Mouse (Mus musculus) kidney, embryonic 16.5 days (tissue): ENCODE results near the gene Cers4. TPM values are rescaled to one million over a fixed set of nuclear protein-coding genes. Genes with fewer than 3 reads are reported as not detected.
A peak's percentile ranks its signal among the peaks of the same experiment; 100 is the strongest.

Experiments
- ATAC-seq: fragments of 200-750 bp; cut with Nextera tagmentation; 2 replicates; pipeline ENCODE4 v1.8.0; 2017; ENCODE audit warnings: moderate TSS enrichment; ENCODE audit not compliant: low FRiP score, low TSS enrichment
- H3K27ac ChIP-seq: fragments of 300-500 bp; sonication (generic); 2 replicates; pipeline ENCODE4 v1.5.1; 2014; ENCODE audit warnings: low read length
- H3K27me3 ChIP-seq: fragments of 300-500 bp; sonication (generic); 2 replicates; pipeline ENCODE4 v1.6.1; 2014; ENCODE audit warnings: low read length, control low read depth, mixed read lengths; ENCODE audit not compliant: insufficient read depth
- H3K36me3 ChIP-seq: fragments of 300-500 bp; sonication (generic); 2 replicates; pipeline ENCODE4 v1.6.1; 2014; ENCODE audit warnings: low read length, control low read depth, mixed read lengths; ENCODE audit not compliant: insufficient read depth
- H3K4me1 ChIP-seq: fragments of 300-500 bp; sonication (generic); 2 replicates; pipeline ENCODE4 v1.6.1; 2014; ENCODE audit warnings: low read length, control low read depth, mixed read lengths; ENCODE audit not compliant: insufficient read depth
- H3K4me2 ChIP-seq: fragments of 300-500 bp; sonication (generic); replicated peaks from 2 replicates; pipeline ENCODE4 v1.6.1; 2014; ENCODE audit warnings: low read depth, low read length
- H3K4me3 ChIP-seq: fragments of 300-500 bp; sonication (generic); 2 replicates; pipeline ENCODE4 v1.5.1; 2014; ENCODE audit warnings: mild to moderate bottlenecking, low read length
- H3K9ac ChIP-seq: fragments of 300-500 bp; sonication (generic); replicated peaks from 2 replicates; pipeline ENCODE4 v1.6.1; 2014; ENCODE audit warnings: low read length
- H3K9me3 ChIP-seq: fragments of 300-500 bp; sonication (generic); 2 replicates; pipeline ENCODE4 v1.6.1; 2016; ENCODE audit warnings: low read length, control low read depth
- WGBS: fragments of 180-500 bp; shearing (Covaris S2); extraction: QIAGEN DNeasy Blood & Tissue Kit; methylation state at CpG from one replicate; pipeline ENCODE4 v1.1.7; 2014; 5-methylcytosine and 5-hydroxymethylcytosine counted together
- polyA plus RNA-seq: library from polyadenylated mRNA; unstranded; fragments of >200 nt; fragmentation: Nextera tagmentation; extraction: Ambion mirVana; gene quantifications from 2 replicates; pipeline ENCODE4 v1.2.1, GENCODE M21; 2015

Gene Cers4
- polyA plus RNA-seq, result 17.8 and 21.6 TPM in 2 replicates

DNA sequence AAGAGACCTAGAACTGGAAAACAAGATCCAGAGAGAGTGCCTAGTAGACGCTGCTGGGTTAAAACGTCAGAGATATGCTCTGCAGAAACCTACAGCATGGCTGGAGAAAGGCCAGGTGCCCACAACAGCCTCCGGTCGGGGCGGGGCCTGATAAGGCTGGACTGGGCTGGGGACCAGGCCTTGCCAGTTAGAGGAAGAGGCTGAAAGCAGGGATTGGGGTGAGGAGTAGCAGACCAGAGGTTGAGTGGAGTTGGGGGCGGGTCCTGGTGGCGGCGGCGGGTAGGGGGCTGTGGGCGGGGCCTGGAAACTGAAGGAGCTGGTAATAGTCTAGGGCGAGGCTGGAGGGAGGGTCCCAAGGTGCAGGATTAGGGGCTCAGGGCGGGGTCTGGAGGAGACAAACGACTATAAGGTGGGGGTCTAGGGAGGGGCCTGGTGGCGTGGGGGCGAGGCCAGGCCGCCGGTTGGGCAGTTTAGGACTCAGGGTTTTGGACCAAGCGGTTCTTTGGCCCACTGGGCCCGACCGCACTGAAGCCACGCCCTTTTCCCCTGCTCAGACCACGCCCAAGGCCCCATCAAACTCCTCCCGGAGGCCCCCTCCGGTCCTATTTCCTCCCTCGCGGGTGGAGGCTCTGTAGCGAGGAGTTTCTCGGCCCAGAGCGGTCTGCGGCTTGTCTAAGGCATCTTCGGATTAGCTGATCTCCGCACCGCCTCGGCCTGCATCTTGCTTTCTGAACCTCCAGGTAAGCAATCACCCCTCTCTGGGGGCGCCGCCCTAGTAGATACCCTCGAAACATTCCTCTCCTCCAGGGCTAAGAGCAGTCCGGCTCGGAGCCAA, at the start of gene Cers4:
Gene Cers4, plus strand, starts transcription at position 176 of the 835 bp plus-strand sequence.
- WGBS, result under 1% methylated on average over 37 of the region's 39 CpGs
- peak within 1 kb of the TSS; percentile 61 for H3K27ac ChIP-seq
- peak within 1 kb of the TSS; percentile 81 for H3K4me2 ChIP-seq
- no peaks in the 10 kb centered on the region for H3K9me3 ChIP-seq
- peaks cover 9% of the 10 kb centered on the region; the same call in 1 of the 2 replicates for H3K4me1 ChIP-seq
- peak within 1 kb of the TSS; percentile 62 for H3K4me3 ChIP-seq
- H3K9ac ChIP-seq, result peak within 1 kb of the TSS; percentile 76
- H3K36me3 ChIP-seq, result no peaks in the 10 kb centered on the region
- ATAC-seq, result peak; percentile 97
- H3K27me3 ChIP-seq, result no peaks in the 10 kb centered on the region

DNA sequence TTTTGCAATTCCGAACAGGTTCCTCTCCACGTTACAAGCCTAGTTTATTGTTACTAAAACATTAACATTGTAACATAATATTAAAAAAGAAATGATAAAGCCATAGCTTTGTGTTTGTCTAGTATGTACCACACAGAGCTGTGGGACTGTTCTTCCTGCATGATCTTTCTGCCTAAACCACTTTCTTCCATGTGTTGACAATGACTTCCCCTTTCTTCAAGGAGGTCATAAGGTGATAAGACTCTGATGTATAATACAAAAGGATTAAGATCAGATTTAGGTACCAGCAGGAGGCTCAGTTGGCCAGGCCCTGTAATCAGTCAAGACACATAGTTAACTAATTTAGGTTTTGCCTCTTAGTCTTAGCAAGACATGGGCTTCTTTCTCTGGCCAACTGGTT, 34.7 kb upstream of the Cers4 start:
- no peak overlapping the region for H3K27ac ChIP-seq
- no peak for ATAC-seq
- H3K27me3 ChIP-seq, result no peaks in the 10 kb centered on the region
- H3K9ac ChIP-seq, result no peak overlapping the region
- no peaks in the 10 kb centered on the region for H3K9me3 ChIP-seq
- H3K36me3 ChIP-seq, result no peaks in the 10 kb centered on the region
- no peaks in the 10 kb centered on the region for H3K4me1 ChIP-seq
- 88% methylated on average over 2 of the region's 2 CpGs for WGBS
- H3K4me3 ChIP-seq, result no peak overlapping the region
- H3K4me2 ChIP-seq, result no peak overlapping the region

DNA sequence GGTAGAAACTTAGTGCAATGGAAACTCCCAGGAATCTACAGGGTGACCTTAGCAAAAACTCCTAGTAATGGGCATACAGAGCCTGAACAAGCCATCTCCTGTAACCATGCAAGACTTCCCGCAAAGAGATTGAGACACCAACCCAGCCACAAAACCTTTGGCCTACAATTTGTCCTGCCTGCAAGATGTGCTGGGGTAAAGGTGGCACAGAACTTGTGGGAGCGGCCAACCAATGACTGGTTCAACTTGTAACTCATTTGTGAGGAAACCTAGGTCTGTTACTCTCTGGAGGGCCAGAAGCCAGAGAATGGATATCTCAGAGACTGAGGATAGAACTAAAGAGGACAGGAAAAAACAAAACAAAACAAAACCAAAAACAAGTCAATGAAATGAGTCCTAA, 29.8 kb upstream of the Cers4 start:
- Histone ChIP-seq H3K4me3 (no peak overlapping the region), H3K27me3 (no peaks in the 10 kb centered on the region), H3K4me2 (no peak overlapping the region), H3K36me3 (no peaks in the 10 kb centered on the region), H3K9ac (no peak overlapping the region), H3K27ac (no peak overlapping the region), H3K4me1 (no peaks in the 10 kb centered on the region), H3K9me3 (no peaks in the 10 kb centered on the region)
- WGBS, result 93% methylated on average over 2 of the region's 2 CpGs
- no peak for ATAC-seq

DNA sequence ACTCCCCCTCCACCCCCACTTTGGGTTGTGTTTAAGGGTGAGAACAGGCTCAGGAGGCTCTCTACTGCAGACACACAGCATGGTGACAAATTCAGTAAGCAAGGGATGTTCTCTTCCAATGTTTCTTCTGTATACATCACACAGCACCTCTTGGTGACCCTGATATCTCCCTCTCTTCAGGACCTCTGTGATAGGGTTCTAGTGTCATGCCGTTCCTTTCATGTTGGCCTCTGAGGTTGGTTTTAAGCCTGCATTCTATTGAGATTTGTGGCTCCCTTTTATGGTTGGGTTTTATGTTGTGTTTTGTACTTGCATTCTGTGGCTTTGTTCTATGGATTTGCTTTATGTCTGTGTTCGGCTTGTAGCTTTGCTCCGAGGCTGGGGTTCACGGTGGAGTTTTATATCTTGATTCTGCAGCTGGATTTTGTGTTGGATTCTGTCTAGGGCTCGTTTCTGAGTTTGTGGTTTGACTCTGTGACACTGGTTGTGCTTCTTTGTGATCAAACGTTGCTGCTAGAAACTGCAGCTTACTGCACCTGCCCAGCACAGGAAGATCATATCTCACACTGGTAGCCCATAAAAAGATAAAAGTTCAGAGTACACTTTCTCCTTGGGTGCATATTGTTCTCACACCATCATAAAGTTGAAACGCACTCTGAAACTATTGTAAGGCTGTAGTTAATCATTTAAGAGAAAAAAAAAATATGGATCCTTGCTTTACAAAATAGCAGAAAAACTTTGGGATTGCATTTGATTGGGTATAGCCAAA, 18.2 kb upstream of the Cers4 start:
- H3K27ac ChIP-seq, result no peak overlapping the region
- H3K9me3 ChIP-seq, result no peaks in the 10 kb centered on the region
- ATAC-seq, result no peak
- H3K4me3 ChIP-seq, result no peak overlapping the region
- 73% methylated on average over 7 of the region's 7 CpGs for WGBS
- H3K9ac ChIP-seq, result no peak overlapping the region
- no peaks in the 10 kb centered on the region for H3K4me1 ChIP-seq
- no peak overlapping the region for H3K4me2 ChIP-seq
- H3K36me3 ChIP-seq, result no peaks in the 10 kb centered on the region
- no peaks in the 10 kb centered on the region for H3K27me3 ChIP-seq

DNA sequence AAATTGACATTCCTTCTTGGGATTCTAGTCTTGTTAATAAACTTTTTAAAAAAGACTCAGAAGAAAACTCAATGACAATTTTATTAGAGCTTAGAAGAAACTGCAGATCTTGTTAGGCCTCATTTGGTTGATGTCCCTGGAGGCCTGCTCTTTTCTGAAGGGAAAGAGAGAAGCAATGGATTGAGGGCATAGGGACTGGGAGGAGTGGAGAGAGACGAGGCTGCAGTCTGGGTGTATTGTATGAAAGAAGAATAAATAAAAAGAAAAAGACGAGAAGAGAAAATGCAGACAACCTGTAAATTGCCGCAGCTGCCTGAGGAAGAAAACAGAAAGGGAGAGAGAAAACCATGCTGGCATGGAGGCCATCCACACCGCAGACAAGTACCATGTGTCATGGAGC, 11.7 kb upstream of the Cers4 start:
- H3K4me3 ChIP-seq, result no peak overlapping the region
- H3K27ac ChIP-seq, result no peak overlapping the region
- WGBS, result 81% methylated on average over 4 of the region's 4 CpGs
- no peaks in the 10 kb centered on the region for H3K27me3 ChIP-seq
- no peaks in the 10 kb centered on the region for H3K36me3 ChIP-seq
- H3K9me3 ChIP-seq, result no peaks in the 10 kb centered on the region
- ATAC-seq, result no peak
- no peaks in the 10 kb centered on the region for H3K4me1 ChIP-seq
- no peak overlapping the region for H3K4me2 ChIP-seq
- no peak overlapping the region for H3K9ac ChIP-seq

DNA sequence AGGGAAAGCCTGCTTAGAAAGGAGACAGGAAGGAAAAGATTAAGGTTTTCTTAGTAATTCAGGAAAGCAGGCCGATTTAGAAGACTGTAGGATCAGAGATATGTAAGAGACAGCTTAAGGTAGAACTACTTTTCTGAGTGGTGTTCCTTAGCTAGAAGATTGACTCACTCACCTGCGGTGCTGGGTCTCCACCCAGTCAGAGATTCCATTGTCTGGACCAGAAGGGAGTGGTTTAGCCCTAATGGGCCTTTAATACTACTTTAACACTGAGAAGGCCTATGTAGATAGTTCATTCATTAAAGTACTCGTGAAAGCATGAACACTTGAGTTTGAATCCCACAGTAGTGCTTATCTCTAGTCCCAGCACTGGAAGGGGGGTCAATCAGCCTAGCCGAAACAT, 11.2 kb upstream of the Cers4 start:
- H3K27me3 ChIP-seq, result no peaks in the 10 kb centered on the region

DNA sequence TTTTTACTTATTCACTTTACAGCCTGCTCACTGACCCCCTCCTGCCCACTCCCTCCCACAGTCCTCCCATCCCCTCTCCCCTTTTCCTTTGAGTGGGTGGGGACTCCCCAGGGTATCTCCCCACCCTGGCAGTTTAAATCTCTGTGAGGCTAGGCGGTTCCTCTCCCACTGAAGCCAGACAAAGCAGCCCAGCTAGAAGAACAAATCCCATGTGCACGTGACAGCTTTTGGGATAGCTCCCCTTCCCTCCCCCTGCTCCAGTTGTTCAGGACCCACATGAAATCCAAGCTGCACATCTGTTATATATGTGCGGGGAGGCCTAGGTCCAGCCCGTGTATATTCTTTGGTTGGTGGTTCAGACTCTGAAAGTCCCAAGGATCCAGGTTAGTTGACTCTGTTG, 10.3 kb upstream of the Cers4 start:
- H3K4me2 ChIP-seq, result no peak overlapping the region
- no peak overlapping the region for H3K4me3 ChIP-seq
- H3K9ac ChIP-seq, result no peak overlapping the region
- no peaks in the 10 kb centered on the region for H3K27me3 ChIP-seq
- no peaks in the 10 kb centered on the region for H3K4me1 ChIP-seq
- no peak overlapping the region for H3K27ac ChIP-seq
- no peaks in the 10 kb centered on the region for H3K9me3 ChIP-seq
- ATAC-seq, result no peak
- WGBS, result 68% methylated on average over 4 of the region's 4 CpGs
- no peaks in the 10 kb centered on the region for H3K36me3 ChIP-seq

More for the DNA sequence above, 11.2 kb upstream of the Cers4 start:
- H3K4me3 ChIP-seq, result no peak overlapping the region
- WGBS, result 83% methylated on average over 4 of the region's 4 CpGs
- H3K36me3 ChIP-seq, result no peaks in the 10 kb centered on the region
- no peak overlapping the region for H3K9ac ChIP-seq
- no peak for ATAC-seq
- H3K9me3 ChIP-seq, result no peaks in the 10 kb centered on the region
- H3K27ac ChIP-seq, result no peak overlapping the region
- no peak overlapping the region for H3K4me2 ChIP-seq
- H3K4me1 ChIP-seq, result no peaks in the 10 kb centered on the region

DNA sequence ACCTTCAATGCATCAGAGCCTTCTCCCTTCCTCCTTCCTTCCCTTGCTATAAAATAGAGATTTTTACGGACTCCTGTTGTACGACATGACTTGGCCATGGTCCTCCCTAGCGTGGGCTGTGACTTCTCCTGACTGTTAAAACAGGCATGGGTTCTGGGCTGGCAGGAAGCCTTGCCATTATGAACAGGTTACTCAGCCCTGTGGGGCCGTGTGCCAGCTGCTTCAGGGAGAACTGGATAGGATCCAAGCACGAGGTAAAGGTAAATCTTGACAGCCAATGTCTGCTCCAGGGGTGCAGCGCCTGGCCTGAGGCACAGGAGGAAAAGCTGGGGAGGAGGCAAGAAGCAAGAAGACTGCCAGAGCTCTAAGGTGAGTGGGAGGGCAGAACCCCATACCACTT, 9.5 kb upstream of the Cers4 start:
- no peak overlapping the region for H3K27ac ChIP-seq
- H3K4me3 ChIP-seq, result no peak overlapping the region
- ATAC-seq, result no peak
- H3K9me3 ChIP-seq, result no peaks in the 10 kb centered on the region
- H3K27me3 ChIP-seq, result no peaks in the 10 kb centered on the region
- no peak overlapping the region for H3K4me2 ChIP-seq
- no peaks in the 10 kb centered on the region for H3K4me1 ChIP-seq
- 65% methylated on average over 6 of the region's 6 CpGs for WGBS
- no peak overlapping the region for H3K9ac ChIP-seq
- no peaks in the 10 kb centered on the region for H3K36me3 ChIP-seq

DNA sequence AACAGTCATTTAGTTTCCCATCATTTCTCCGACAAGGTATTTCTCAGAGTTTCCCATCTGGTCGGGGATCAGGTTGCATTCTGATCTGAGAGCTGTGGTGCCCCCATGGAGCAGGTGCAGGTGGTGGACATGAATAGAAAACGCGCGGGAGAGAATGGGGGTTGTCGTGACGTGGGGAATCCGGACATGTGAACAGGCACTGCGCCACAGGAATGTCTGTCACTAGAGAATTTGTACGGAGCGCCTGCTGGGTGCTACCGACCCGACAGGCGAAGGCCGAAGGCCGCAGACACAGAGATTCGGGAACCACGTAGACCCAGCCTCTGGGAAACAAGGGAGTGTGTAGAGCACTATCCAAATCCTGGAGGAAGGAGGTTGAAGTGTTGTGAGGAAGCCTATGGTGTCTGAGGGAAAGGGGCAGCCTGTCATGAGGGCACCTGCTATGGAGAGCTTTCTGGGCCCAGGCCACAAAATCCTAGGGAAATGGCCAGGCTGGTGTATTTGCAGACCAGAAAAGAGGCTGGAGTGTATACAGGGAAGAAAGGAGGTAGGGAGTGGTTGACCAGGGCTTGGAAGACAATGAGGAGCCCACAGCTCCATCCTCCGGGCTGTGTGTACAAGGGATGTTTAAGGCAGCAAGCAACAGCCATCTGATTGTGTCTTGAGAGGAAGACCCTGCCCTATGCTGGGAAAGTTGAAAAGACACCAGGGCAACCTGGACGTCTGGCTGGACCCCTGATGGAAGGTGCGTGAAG, 1.0 kb downstream of the Cers4 start:
- Histone ChIP-seq H3K27ac (peak overlapping the region; percentile 51), H3K4me3 (peak overlapping the region; percentile 62), H3K36me3 (no peaks in the 10 kb centered on the region), H3K27me3 (no peaks in the 10 kb centered on the region), H3K4me2 (peak overlapping the region; percentile 81), H3K9ac (peak overlapping the region; percentile 76), H3K9me3 (no peaks in the 10 kb centered on the region), H3K4me1 (peaks cover 9% of the 10 kb centered on the region; the same call in 1 of the 2 replicates)
- WGBS, result 11% methylated on average over 21 of the region's 21 CpGs
- ATAC-seq, result peak; percentile 25; the same call in 1 of the 2 replicates
